Mouse (Mus musculus): Measurements from ENCODE around the gene Mrc1.

- TF ChIP-seq CTCF (IDR thresholded peaks at IDR 0.05 in 2 of 3, conservative IDR thresholded peaks at IDR 0.05 in 1 of 3; ENCODE audit: control insufficient read depth in 1 of 3, insufficient read depth in 1 of 3, low read depth in 2 of 3, low read length in 3 of 3, poor library complexity in 1 of 3, severe bottlenecking in 1 of 3): no peak
- no peak for TF ChIP-seq POLR2AphosphoS5 (IDR thresholded peaks at IDR 0.05; ENCODE audit: borderline replicate concordance, low read depth, low read length)
- no peak for TF ChIP-seq RAD21 (IDR thresholded peaks at IDR 0.05; ENCODE audit: low read depth, low read length)
- no peak for TF ChIP-seq GABPA (IDR thresholded peaks at IDR 0.05; ENCODE audit: low read depth, low read length)
- TF ChIP-seq POLR2A (IDR thresholded peaks at IDR 0.05; ENCODE audit: control insufficient read depth in 1 of 2, insufficient read depth in 1 of 2, low read depth in 1 of 2, low read length in 2 of 2, poor library complexity in 1 of 2): no peak
- TF ChIP-seq ZMIZ1 (IDR thresholded peaks at IDR 0.05; ENCODE audit: low read depth, low read length): no peak
- no peak for TF ChIP-seq MYC (IDR thresholded peaks at IDR 0.05; ENCODE audit: low read depth, low read length)
Measured at GRCm38 (mm10) chr2:14341652-14342308, 112.6 kb downstream of the Mrc1 start.

Measured in MEL (cell line).